Mouse (Mus musculus) heart, embryonic 11.5 days (tissue): ENCODE data around the gene Tnfrsf8. TPM values are rescaled to one million over a fixed set of nuclear protein-coding genes. Genes with fewer than 3 reads are reported as not detected.

Source experiments
- ATAC-seq: fragments of 200-750 bp; cut with Nextera tagmentation; replicated peaks from 2 replicates; pipeline ENCODE4 v1.8.0; 2017; ENCODE audit warnings: moderate library complexity; ENCODE audit not compliant: insufficient number of reproducible peaks, low FRiP score, low TSS enrichment
- H3K27ac ChIP-seq: fragments of 300-500 bp; sonication (generic); 2 replicates; pipeline ENCODE4 v1.5.1; 2014; ENCODE audit warnings: mild to moderate bottlenecking, low read depth, low read length
- H3K27me3 ChIP-seq: fragments of 300-500 bp; sonication (generic); 2 replicates; pipeline ENCODE4 v1.6.1; 2014; ENCODE audit warnings: mild to moderate bottlenecking, low read length, mixed read lengths; ENCODE audit not compliant: control insufficient read depth, insufficient read depth
- H3K36me3 ChIP-seq: fragments of 300-500 bp; sonication (generic); 2 replicates; pipeline ENCODE4 v1.6.1; 2014; ENCODE audit warnings: mild to moderate bottlenecking, low read length, moderate library complexity, mixed read lengths; ENCODE audit not compliant: control insufficient read depth, insufficient read depth
- H3K4me1 ChIP-seq: fragments of 300-500 bp; sonication (generic); 2 replicates; pipeline ENCODE4 v1.6.1; 2014; ENCODE audit warnings: low read length; ENCODE audit not compliant: control insufficient read depth, insufficient read depth
- H3K4me2 ChIP-seq: fragments of 300-500 bp; sonication (generic); 2 replicates; pipeline ENCODE4 v1.6.1; 2014; ENCODE audit warnings: mild to moderate bottlenecking, moderate library complexity
- H3K4me3 ChIP-seq: fragments of 300-500 bp; sonication (generic); 2 replicates; pipeline ENCODE4 v1.5.1; 2014; ENCODE audit warnings: low read depth, low read length
- H3K9ac ChIP-seq: fragments of 300-500 bp; sonication (generic); 2 replicates; pipeline ENCODE4 v1.6.1; 2014; ENCODE audit warnings: mild to moderate bottlenecking, low read depth, low read length, moderate library complexity
- H3K9me3 ChIP-seq: fragments of 300-500 bp; sonication (generic); replicated peaks from 2 replicates; pipeline ENCODE4 v1.6.1; 2016; ENCODE audit warnings: low read length; ENCODE audit not compliant: control insufficient read depth
- WGBS: fragments of 180-500 bp; shearing (Covaris S2); extraction: QIAGEN DNeasy Blood & Tissue Kit; methylation state at CpG from one replicate; pipeline ENCODE4 v1.1.7; 2014; ENCODE audit not compliant: insufficient replicate concordance; 5-methylcytosine and 5-hydroxymethylcytosine counted together
- polyA plus RNA-seq: library from polyadenylated mRNA; unstranded; fragments of >200 nt; fragmentation: Nextera tagmentation; extraction: Ambion mirVana; gene quantifications from 2 replicates; pipeline ENCODE4 v1.2.1, GENCODE M21; 2014

The Tnfrsf8 gene
- polyA plus RNA-seq, 1 experiment from 2014 or later: 0.04 TPM

- WGBS: 69% methylated on average over 4 of the region's 4 CpGs
- Histone ChIP-seq H3K9ac (no peak overlapping the region), H3K4me2 (no peak overlapping the region), H3K36me3 (no peaks in the 10 kb centered on the region), H3K27me3 (peaks cover 18% of the 10 kb centered on the region), H3K4me1 (0 out of 2 replicates have a peak, but pooled peaks cover 2% of the 10 kb centered on the region), H3K27ac (no peak overlapping the region), H3K4me3 (no peak overlapping the region), H3K9me3 (no peaks in the 10 kb centered on the region)
- no peak for ATAC-seq
Observed at GRCm38 (mm10) chr4:145240723-145241231, 74.2 kb downstream of the Tnfrsf8 start.

DNA sequence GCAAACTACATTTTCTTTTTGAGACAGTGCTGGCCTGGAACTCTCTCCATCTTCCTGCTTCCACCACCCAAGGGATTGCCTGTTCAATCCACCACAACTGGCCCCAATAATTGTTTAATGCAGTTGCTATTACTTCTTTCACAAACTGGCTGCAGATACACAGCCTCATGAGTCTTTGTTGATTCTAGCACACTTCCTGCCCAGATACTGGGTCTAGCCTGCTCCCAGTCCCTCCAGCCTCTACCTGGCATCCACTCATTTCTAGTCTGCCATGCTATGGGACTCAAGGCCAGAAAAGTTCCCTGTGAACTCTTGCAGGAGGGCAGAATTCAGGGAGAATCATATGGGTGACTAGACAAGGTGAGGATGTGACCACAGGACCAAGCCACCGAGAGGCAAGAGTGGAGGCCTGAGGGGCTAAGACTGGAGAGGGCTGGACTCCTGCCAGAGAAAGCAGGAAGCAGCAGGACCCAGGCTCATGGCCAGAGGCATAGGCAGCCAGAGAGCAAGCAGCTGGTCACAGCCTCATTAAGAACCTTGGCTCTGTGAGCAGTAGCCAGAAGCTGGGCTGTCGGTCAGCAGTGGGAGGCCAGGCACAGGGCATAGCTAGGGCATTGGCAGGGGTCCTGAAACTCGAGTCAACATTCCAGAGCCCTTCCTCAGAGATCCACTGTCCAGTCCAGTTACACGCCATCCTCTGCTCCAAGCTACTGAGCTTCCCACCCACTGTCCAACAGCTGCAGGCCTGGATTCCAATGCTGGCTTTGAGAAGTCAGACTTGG, 75.7 kb downstream of the Tnfrsf8 start:
- Histone ChIP-seq H3K27me3 (peaks cover 4% of the 10 kb centered on the region), H3K9ac (no peak overlapping the region), H3K27ac (peak overlapping the region; percentile 64), H3K4me1 (no peaks in the 10 kb centered on the region), H3K4me3 (no peak overlapping the region), H3K4me2 (no peak overlapping the region), H3K9me3 (no peaks in the 10 kb centered on the region), H3K36me3 (no peaks in the 10 kb centered on the region)
- ATAC-seq: peak; percentile 64; the same call in 1 of the 2 replicates
- 45% methylated on average over 4 of the region's 4 CpGs for WGBS

GRCm38 (mm10) chr4:145236027-145236426, 78.9 kb downstream of the Tnfrsf8 start:
- 86% methylated on average over 7 of the region's 7 CpGs for WGBS
- no peaks in the 10 kb centered on the region for H3K36me3 ChIP-seq

DNA sequence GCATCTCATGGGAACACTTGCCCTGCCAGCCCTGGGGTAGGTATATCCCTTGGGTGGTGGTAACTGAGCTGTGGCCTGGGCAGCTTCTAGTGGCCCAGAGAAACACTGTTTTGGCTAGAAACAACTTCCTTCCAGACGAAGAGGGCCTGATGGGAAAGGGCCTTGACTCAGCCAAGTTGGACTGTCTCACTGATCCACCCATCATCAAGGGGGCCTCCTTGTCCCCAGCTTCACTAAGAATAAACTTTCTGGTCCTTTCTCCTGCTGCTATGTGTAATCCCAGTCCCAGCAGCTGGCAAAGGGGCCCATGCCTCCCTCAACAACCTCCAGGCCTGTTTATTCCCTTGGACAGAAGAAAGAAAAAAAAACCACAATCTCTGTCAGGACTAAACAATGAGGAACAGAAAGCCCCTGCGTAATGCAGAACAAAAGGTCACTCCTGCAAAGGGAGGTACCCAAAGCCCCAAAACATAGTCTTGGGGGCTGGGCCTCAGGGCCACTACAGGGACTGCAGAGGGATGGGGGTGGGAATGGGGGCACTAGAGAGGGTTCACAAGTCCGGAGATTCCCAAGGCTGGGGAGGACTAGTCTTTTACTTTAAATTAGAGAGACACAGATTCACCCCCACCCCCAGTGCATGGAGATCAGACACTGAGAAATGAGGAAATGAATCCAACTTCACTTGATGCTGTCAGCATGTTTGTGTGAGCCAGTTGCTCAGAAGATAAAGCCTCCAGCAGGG, 81.3 kb downstream of the Tnfrsf8 start:
- Histone ChIP-seq H3K36me3 (no peaks in the 10 kb centered on the region), H3K9me3 (no peaks in the 10 kb centered on the region), H3K4me2 (no peak overlapping the region), H3K4me3 (no peak overlapping the region), H3K4me1 (no peaks in the 10 kb centered on the region; the same call in 1 of the 2 replicates), H3K27ac (no peak overlapping the region), H3K9ac (no peak overlapping the region), H3K27me3 (peaks cover 2% of the 10 kb centered on the region; the same call in 1 of the 2 replicates)
- ATAC-seq: no peak
- 59% methylated on average over 3 of the region's 3 CpGs for WGBS

More at GRCm38 (mm10) chr4:145236027-145236426, 78.9 kb downstream of the Tnfrsf8 start:
- Histone ChIP-seq H3K27ac (no peak overlapping the region), H3K27me3 (peaks cover 2% of the 10 kb centered on the region; the same call in 1 of the 2 replicates), H3K4me1 (no peaks in the 10 kb centered on the region; the same call in 1 of the 2 replicates), H3K4me3 (no peak overlapping the region), H3K9ac (no peak overlapping the region), H3K9me3 (no peaks in the 10 kb centered on the region), H3K4me2 (no peak overlapping the region)
- no peak for ATAC-seq

GRCm38 (mm10) chr4:145231732-145232131, 83.2 kb downstream of the Tnfrsf8 start:
- 81% methylated on average over 5 of the region's 5 CpGs for WGBS
- Histone ChIP-seq H3K4me2 (no peak overlapping the region), H3K27ac (no peak overlapping the region), H3K36me3 (no peaks in the 10 kb centered on the region), H3K4me3 (no peak overlapping the region), H3K9me3 (no peaks in the 10 kb centered on the region), H3K27me3 (peaks cover 2% of the 10 kb centered on the region; the same call in 1 of the 2 replicates), H3K9ac (no peak overlapping the region), H3K4me1 (no peaks in the 10 kb centered on the region; the same call in 1 of the 2 replicates)
- no peak for ATAC-seq

DNA sequence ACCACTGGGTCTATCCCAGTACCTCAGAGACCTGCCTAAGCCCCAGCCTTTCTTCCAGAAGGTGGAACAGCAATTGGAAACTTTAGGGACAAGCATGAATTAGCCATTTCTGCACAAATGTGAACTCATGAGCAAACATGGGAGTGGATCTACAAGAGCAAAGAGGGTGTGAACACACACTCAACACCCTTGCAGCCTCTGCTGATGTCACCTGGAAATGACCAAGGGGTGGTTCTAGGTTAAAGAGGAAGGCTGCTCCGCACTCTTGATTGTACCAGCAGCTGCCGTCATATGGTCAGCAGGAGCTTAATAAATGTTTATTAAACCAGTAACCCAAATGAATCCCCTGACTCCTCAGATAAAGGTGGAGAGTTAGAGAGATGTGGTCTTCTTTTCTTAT, 84.3 kb downstream of the Tnfrsf8 start:
- Histone ChIP-seq H3K27ac (no peak overlapping the region), H3K9ac (no peak overlapping the region), H3K4me3 (no peak overlapping the region), H3K9me3 (no peaks in the 10 kb centered on the region), H3K36me3 (no peaks in the 10 kb centered on the region), H3K27me3 (no peaks in the 10 kb centered on the region), H3K4me2 (no peak overlapping the region), H3K4me1 (no peaks in the 10 kb centered on the region; the same call in 1 of the 2 replicates)
- WGBS: 81% methylated on average over 2 of the region's 2 CpGs
- no peak for ATAC-seq

- whole genome bisulfite sequencing: 80% methylated on average over 5 of the region's 5 CpGs
- Histone ChIP-seq H3K9ac (no peak overlapping the region), H3K4me1 (no peaks in the 10 kb centered on the region; the same call in 1 of the 2 replicates), H3K4me3 (no peak overlapping the region), H3K36me3 (no peaks in the 10 kb centered on the region), H3K4me2 (no peak overlapping the region), H3K27ac (no peak overlapping the region), H3K9me3 (no peaks in the 10 kb centered on the region), H3K27me3 (no peaks in the 10 kb centered on the region)
- ATAC-seq: peak; percentile 72; the same call in 1 of the 2 replicates
Observed at GRCm38 (mm10) chr4:145229524-145230163, 85.3 kb downstream of the Tnfrsf8 start.

- H3K4me1 ChIP-seq: no peaks in the 10 kb centered on the region; the same call in 1 of the 2 replicates
- H3K9me3 ChIP-seq: no peaks in the 10 kb centered on the region
- 79% methylated on average over 6 of the region's 6 CpGs for WGBS
- H3K36me3 ChIP-seq: no peaks in the 10 kb centered on the region
- no peak overlapping the region for H3K9ac ChIP-seq
- no peaks in the 10 kb centered on the region for H3K27me3 ChIP-seq
- no peak for ATAC-seq
- H3K4me3 ChIP-seq: no peak overlapping the region
- H3K27ac ChIP-seq: no peak overlapping the region
- H3K4me2 ChIP-seq: no peak overlapping the region
Observed at GRCm38 (mm10) chr4:145229051-145229450, 85.9 kb downstream of the Tnfrsf8 start.
